Mouse (Mus musculus) adrenal gland, postnatal 4 days (tissue): Measurements from ENCODE around the gene Mgat5b. TPM values are rescaled to one million over a fixed set of nuclear protein-coding genes. Genes with fewer than 3 reads are reported as not detected.
"Not testable (repeated sequence)": the region's sequence is repeated elsewhere in the genome, so short reads cannot be mapped to it uniquely, and the experiment has no call there.

Experiments used
- DNase-seq, 2 experiments: peaks; one replicate each; pipeline ENCODE4 v3.0.0; 2021 to 2022; ENCODE audit warnings: low spot score in 2 of 2, mixed read lengths in 2 of 2
- long read RNA-seq, 2 experiments: library from polyadenylated mRNA; stranded (forward); transcript quantifications; one replicate each; pipeline ENCODE4 v2.0.0; 2021
- total RNA-seq, 2 experiments: library from RNA; stranded (reverse); gene quantifications; 2 replicates each; pipeline ENCODE4 v1.2.3; 2021

Mgat5b gene
- total RNA-seq: 1 to 10 TPM; 4.1 to 4.5 TPM
- long read RNA-seq, experiment 1, partial matches to known transcripts: 0 of 2 reads
- long read RNA-seq, experiment 1, other reads (novel, unspliced or antisense): 2 of 2 reads
- long read RNA-seq, experiment 2, partial matches to known transcripts: 5 of 7 reads
- long read RNA-seq, experiment 2, other reads (novel, unspliced or antisense): 2 of 7 reads

GRCm38 (mm10) chr11:116918323-116919185 is at the start of gene Mgat5b:
Gene Mgat5b, plus strand, starts transcription at chr11:116918863.
- DNase-seq: peak; percentile 62 to 73

DNA sequence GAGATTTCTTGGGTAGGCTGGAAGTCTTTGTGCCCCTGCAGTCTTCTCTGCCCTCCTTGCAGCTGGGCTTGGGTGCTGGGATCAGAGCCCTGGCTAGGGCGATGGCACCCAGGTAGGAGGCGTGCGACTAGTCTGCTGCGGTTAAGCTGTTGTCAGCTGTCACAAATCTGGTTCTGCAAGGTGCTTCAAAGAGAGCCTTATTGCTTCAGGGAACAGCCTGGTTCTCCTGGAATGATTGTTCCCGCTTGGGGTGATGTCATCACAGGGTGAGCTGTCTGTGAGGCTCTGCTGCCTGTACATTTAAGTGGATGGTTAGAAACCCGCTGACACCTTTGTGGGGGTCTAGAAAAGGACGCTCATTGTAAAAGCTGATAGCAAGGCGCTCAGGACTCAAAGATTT is 49.4 kb upstream of the Mgat5b start:
- DNase-seq: no peak

DNA sequence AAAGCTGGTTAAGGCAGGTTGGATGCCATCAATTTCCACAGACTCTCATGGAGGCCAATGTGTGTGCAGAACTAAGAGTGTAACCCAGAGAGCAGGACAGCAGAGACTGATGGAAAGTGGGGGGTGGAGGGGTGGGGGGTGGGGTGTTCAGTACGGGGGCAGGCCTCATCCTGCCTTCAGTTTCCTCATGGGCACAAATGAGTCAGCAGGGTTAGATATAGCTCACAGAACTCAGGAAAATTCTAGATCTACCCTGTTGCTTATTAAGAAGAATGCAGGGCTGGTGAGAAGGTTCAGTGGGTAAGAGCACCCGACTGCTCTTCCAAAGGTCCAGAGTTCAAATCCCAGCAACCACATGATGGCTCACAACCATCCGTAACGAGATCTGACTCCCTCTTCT is 49.0 kb upstream of the Mgat5b start:
- DNase-seq: no peak

- DNase-seq: no peak
Observed at GRCm38 (mm10) chr11:116871538-116871937, 47.1 kb upstream of the Mgat5b start.

DNA sequence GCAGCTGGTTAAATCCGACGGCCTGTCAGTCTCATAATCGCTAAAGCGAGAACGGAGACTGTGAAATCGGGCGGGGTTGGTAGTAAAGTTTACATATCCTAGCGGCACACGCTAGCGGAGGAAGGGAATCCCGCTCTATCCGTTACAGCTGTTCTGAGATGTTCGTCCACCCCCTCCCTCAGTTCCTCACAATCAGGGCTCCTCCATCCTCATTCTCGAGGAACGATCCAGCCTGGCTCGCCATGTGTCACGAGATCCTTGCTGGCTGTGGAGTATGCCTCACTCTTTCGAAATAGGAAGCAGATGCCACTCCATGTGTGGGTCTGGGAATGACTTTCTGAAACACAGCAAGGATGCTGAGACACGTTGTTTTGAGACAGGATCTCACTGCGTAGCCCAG is 44.7 kb upstream of the Mgat5b start:
- DNase-seq: no peak

- no peak for DNase-seq
Observed at GRCm38 (mm10) chr11:116878454-116878853, 40.2 kb upstream of the Mgat5b start.

- DNase-seq: no peak
Observed at GRCm38 (mm10) chr11:116880839-116881238, 37.8 kb upstream of the Mgat5b start.

DNA sequence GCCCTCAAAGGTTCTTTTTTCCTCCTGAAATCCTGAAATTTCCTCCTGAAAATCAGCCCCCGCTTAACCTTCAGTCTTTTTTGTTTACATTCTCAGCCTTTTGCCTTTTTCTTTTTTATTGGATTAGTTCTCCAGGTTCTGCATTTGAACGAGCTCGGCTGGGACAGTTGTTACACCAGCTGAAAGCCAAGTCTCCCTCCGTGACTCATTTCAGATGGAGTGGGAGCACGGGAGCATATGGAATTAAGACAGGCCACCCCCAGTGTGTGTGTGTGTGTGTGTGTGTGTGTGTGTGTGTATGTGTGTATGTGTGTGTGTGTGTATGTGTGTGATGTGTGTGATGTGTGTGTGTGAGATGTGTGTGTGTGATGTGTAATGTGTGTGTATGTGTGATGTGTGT is 37.2 kb upstream of the Mgat5b start:
- no peak for DNase-seq

GRCm38 (mm10) chr11:116882446-116882845 is 36.2 kb upstream of the Mgat5b start:
- DNase-seq: no peak

DNA sequence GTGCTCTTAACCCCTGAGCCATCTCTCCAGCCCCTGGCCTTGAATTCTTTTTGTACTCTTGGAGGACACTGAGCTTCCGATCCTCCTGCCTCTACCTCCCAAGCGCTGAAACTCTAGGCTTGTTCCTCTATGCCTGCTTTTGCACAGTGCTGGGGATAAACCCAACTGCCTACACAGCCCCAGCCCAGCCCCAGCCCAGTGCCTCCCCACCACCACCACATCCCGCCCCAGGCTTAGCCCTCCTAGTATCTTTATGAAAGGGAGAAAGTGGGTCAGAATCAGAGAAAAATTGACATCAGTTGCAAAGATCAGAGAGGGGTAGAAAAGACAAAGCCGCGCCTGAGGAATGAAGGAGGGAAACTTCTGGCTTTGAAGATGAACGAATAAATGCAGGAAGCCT is 34.6 kb upstream of the Mgat5b start:
- no peak for DNase-seq

- DNase-seq: peak; percentile 41 to 53
Observed at GRCm38 (mm10) chr11:116885275-116886151, 33.1 kb upstream of the Mgat5b start.

DNA sequence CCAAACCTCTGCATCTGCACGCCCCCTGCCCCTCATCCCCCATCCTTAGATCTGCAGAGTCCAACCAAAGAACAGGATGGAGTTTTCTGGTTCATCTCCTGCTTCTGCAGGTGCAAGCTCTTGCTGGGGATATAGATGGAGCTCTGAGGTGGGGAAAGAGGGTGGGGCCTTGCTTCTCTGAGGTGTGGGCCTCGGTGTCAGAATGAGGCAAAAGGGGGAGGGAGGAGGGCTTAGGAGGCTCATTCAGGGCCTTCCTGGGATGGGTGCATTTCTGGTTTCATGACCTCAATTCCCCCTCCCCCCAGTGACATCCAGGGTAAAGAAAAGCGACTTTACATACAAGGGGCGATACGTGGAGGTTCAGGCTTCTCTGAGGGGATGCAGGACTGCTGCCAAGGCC is 31.5 kb upstream of the Mgat5b start:
- DNase-seq: no peak

DNA sequence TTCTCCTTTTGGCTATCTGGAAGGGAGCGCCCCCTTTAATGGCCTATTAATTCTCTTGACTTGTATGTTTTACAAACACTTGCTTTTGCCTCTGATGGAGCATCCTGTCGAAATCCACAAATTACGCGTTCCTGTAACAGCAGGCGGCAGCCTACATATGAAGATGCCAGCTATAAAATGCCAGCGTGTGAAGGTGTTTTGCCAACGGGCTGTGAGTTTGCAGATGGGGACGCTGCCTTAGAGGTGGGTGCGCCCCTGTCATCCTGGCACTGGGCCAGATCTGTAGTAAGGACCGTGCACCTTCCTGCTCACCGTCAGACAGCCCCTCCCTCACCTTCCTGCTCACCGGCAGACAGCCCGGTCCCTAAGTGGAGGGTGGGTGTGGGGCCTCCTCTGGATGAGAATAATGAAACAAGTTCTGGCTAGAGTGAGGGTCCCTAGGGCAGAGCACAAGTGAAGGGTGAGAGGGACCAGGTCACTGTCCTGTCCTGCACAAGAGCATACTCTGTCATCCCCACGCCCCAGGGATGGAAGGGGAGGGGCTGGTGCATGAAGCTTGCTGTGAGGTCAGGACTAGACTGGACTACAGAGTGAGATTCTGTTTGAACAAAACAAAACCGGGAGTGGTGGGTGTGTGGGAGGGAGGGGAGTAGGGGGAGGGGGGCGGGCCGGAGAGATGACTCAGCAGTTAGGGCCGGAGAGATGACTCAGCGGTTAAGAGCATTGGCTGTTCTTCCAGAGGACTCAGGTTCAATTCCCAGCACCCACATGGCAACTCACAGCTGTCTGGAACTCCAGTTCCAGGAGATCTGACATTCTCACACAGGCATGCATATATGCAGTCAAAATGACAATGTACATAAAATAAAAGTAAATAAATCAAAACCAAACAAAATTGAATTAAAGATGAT is 24.9 kb upstream of the Mgat5b start:
- no peak for DNase-seq

DNA sequence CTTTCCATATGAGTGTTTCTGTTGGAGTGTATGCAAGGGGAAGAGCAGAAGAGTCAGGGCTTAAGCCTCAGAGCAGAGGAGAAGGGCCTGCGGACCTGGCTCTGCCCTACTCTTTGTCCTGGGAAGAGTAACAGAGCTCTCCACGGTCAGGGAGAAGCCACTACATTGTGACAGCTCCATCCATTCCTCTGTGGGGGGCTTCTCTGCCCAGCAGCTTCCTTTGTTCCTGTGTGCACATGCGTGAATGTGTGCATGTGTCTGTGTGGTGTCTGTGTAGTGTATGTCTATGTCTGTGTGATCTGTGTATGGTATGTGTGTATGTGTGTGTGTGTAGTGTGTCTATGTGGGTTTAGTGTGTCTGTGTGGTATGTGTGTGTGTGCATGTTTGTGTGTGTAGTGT is 23.3 kb upstream of the Mgat5b start:
- DNase-seq: no peak

GRCm38 (mm10) chr11:116899247-116899646 is 19.4 kb upstream of the Mgat5b start:
- no peak for DNase-seq

DNA sequence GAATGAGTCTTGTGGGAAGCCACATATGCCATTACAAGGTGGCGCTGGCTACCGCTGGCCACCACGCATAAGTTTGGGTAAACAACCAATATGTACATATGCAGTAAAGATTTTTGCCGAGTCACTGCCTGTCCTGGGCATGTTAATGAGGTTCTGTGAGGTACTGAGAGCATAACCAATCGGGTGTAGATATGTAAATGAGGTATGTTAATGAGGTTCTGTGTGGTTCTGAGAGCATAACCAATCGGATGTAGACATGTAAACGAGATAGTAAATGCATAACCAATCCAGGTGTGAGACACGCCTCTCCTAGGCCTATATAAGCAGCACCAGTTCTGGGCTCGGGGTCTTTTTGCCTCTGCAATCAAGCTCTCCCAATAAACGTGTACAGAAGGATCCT is 16.1 kb upstream of the Mgat5b start:
- not testable (repeated sequence) for DNase-seq

GRCm38 (mm10) chr11:116905741-116906456 is 12.8 kb upstream of the Mgat5b start:
- DNase-seq: no peak

DNA sequence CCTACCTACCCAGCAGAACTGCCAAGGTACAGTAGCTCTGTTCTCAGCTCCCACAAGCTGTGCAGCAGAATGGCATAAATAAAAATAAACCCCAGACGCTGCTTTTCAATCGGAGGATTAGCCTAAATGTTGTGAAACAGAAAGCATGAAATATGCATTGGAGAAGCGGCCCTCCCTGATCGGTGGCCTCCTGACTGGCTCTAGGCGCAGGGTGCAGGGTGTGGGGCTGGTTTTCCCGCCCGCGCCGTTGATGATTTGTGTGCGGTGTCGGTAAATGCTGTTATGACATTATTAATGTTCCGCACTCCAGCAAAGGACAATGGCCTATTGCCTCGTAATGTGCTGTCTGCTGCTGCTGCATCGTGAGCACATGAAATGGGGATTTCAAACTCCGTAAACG is 5.1 kb upstream of the Mgat5b start:
- DNase-seq: no peak

GRCm38 (mm10) chr11:116914267-116914885 is 4.3 kb upstream of the Mgat5b start:
- no peak for DNase-seq

DNA sequence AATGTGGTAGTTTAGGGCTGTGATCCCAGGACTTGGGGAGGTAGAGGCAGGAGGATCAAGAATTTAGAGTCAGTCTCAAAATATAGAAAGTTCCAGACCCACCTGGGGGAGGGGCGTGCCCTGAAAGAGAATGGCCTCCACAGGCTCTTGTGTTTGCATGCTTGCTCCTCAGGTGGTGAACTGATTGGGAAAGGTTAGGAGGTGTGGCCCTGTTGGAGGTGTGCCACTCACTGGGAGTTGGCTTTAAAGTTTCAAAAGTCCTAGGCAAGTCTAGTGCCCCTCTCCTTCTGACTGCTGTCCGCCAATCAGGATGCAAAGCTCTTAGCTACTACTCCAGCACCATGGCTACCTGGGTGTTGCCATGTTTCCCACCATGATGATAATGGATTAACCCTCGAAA is 3.4 kb upstream of the Mgat5b start:
- no peak for DNase-seq
